Comparison of ENCODE assay signal across 8 mouse cellular contexts in genomic region chr7:100964242-100964641, GRCm38 (mm10). TPM values are rescaled to one million over a fixed set of nuclear protein-coding genes. Genes with fewer than 3 reads are reported as not detected.
DNase-seq lines count a peak whose midpoint lies in the region; ATAC-seq and TF ChIP-seq lines count a peak whose summit lies in the region.

No protein-coding gene starts in this region.

- POLR2A ChIA-PET in Patski (lab: Charles Lee), result interaction anchor here (0.8 kb wide), 1 partner anchor 338 kb away, joined by 3 read pairs; the partner anchor contains the start of gene Atg16l2

- no peak for TF ChIP-seq CTCF in kidney, adult 2 months (conservative IDR thresholded peaks at IDR 0.05; ENCODE audit: insufficient read depth, insufficient read length, low read depth, low read length)
- TF ChIP-seq CTCF in Patski (IDR thresholded peaks at IDR 0.05), result no peak
- no peak for TF ChIP-seq CTCF in cerebellum, adult 2 months (IDR thresholded peaks at IDR 0.05; ENCODE audit: borderline replicate concordance, insufficient read depth, low read depth, low read length)
- no peak for TF ChIP-seq CTCF in intestine, postnatal 0 days (IDR thresholded peaks at IDR 0.05; ENCODE audit: low read depth)

- no peaks in the 10 kb centered on the region for H3K9me3 ChIP-seq in megakaryocyte, embryonic 14.5 days
- no peaks in the 10 kb centered on the region for H3K9me3 ChIP-seq in kidney, embryonic 16.5 days (ENCODE audit: low read length)
- H3K9me3 ChIP-seq in intestine, postnatal 0 days (ENCODE audit: control insufficient read depth), result no peaks in the 10 kb centered on the region

- CTCF ChIA-PET in Patski (lab: Charles Lee), result interaction anchor here (1.1 kb wide), 1 partner anchor 23 kb away, joined by 4 read pairs; no protein-coding TSS in a partner anchor

- H3K27me3 ChIP-seq in kidney, adult 2 months (replicated peaks; ENCODE audit: control insufficient read depth, insufficient read depth, low read length), result no peaks in the 10 kb centered on the region
- no peaks in the 10 kb centered on the region for H3K27me3 ChIP-seq in Patski
- H3K27me3 ChIP-seq in megakaryocyte, embryonic 14.5 days (replicated peaks), result peaks cover 90% of the 10 kb centered on the region
- H3K27me3 ChIP-seq in cerebellum, adult 2 months (ENCODE audit: control insufficient read depth, insufficient read depth, low read length), result no peaks in the 10 kb centered on the region
- no peaks in the 10 kb centered on the region for H3K27me3 ChIP-seq in kidney, embryonic 16.5 days (ENCODE audit: insufficient read depth, low read length)
- H3K27me3 ChIP-seq in intestine, postnatal 0 days (replicated peaks; ENCODE audit: control insufficient read depth, insufficient read depth, low read length), result no peaks in the 10 kb centered on the region

- no peak overlapping the region for H3K9ac ChIP-seq in kidney, embryonic 16.5 days (replicated peaks; ENCODE audit: low read length)
- H3K9ac ChIP-seq in intestine, postnatal 0 days (ENCODE audit: low read depth, low read length), result no peak overlapping the region

- 93% methylated on average over 6 of the region's 6 CpGs for WGBS in kidney, adult 2 months
- WGBS in cerebellum, adult 2 months, result 96% methylated on average over 6 of the region's 6 CpGs
- WGBS in kidney, embryonic 16.5 days, result 85% methylated on average over 6 of the region's 6 CpGs
- 79% methylated on average over 6 of the region's 6 CpGs for WGBS in intestine, postnatal 0 days

- peak; percentile 24 for DNase-seq in kidney, adult 2 months
- DNase-seq in kidney, postnatal 4 days, result no peak
- DNase-seq in Patski (ENCODE audit: low read depth, low spot score), result no peak
- no peak for DNase-seq in cerebellum, adult 2 months

- no peak for TF ChIP-seq POLR2A in kidney, adult 2 months (IDR thresholded peaks at IDR 0.05; ENCODE audit: low read depth, low read length)
- TF ChIP-seq POLR2A in cerebellum, adult 2 months (IDR thresholded peaks at IDR 0.05; ENCODE audit: borderline replicate concordance, insufficient read depth, low read length), result no peak

- H3K4me2 ChIP-seq in kidney, embryonic 16.5 days (replicated peaks; ENCODE audit: low read depth, low read length), result no peak overlapping the region
- no peak overlapping the region for H3K4me2 ChIP-seq in intestine, postnatal 0 days (replicated peaks; ENCODE audit: low read depth)

- in situ Hi-C loops in Patski (cut with MboI; ENCODE audit: low pct_unique_long_range_greater_than_20kb), result no loop called here

- H3K27ac ChIP-seq in kidney, adult 2 months (ENCODE audit: insufficient read depth, low read depth, low read length), result no peak overlapping the region
- no peak overlapping the region for H3K27ac ChIP-seq in cerebellum, adult 2 months (ENCODE audit: insufficient read depth, low read length)
- H3K27ac ChIP-seq in kidney, embryonic 16.5 days (ENCODE audit: low read length), result no peak overlapping the region
- no peak overlapping the region for H3K27ac ChIP-seq in intestine, postnatal 0 days (ENCODE audit: low read depth, low read length)

- no peaks in the 10 kb centered on the region for H3K36me3 ChIP-seq in kidney, adult 2 months (ENCODE audit: control insufficient read depth, insufficient read depth, low read length)
- no peaks in the 10 kb centered on the region for H3K36me3 ChIP-seq in megakaryocyte, embryonic 14.5 days (replicated peaks; ENCODE audit: low read length)
- H3K36me3 ChIP-seq in kidney, embryonic 16.5 days (ENCODE audit: insufficient read depth, low read length), result no peaks in the 10 kb centered on the region
- H3K36me3 ChIP-seq in intestine, postnatal 0 days (ENCODE audit: control insufficient read depth, insufficient read depth), result no peaks in the 10 kb centered on the region

- H3K4me3 ChIP-seq in kidney, adult 2 months (ENCODE audit: insufficient read depth, low read depth, low read length), result 0 out of 2 replicates have a peak overlapping the region, but pooled peaks have one; percentile 1
- H3K4me3 ChIP-seq in megakaryocyte, embryonic 14.5 days (replicated peaks), result peak overlapping the region; percentile 83
- H3K4me3 ChIP-seq in cerebellum, adult 2 months (replicated peaks; ENCODE audit: insufficient read depth, low read depth, low read length), result no peak overlapping the region
- H3K4me3 ChIP-seq in kidney, embryonic 16.5 days (ENCODE audit: low read length), result no peak overlapping the region
- no peak overlapping the region for H3K4me3 ChIP-seq in intestine, postnatal 0 days (ENCODE audit: low read depth, low read length)

- no peaks in the 10 kb centered on the region for H3K4me1 ChIP-seq in kidney, adult 2 months (ENCODE audit: control insufficient read depth, insufficient read depth, low read length)
- peaks cover 27% of the 10 kb centered on the region for H3K4me1 ChIP-seq in megakaryocyte, embryonic 14.5 days
- no peaks in the 10 kb centered on the region for H3K4me1 ChIP-seq in cerebellum, adult 2 months (ENCODE audit: control insufficient read depth, insufficient read depth, low read length)
- 0 out of 2 replicates have a peak, but pooled peaks cover 2% of the 10 kb centered on the region for H3K4me1 ChIP-seq in kidney, embryonic 16.5 days (ENCODE audit: insufficient read depth, low read length)
- H3K4me1 ChIP-seq in intestine, postnatal 0 days (replicated peaks; ENCODE audit: control insufficient read depth, insufficient read depth, low read length), result no peaks in the 10 kb centered on the region; the same call in 1 of the 2 replicates

- ATAC-seq in Patski, result peak; percentile 28
- 0 out of 2 replicates have a peak, but pooled peaks have one; percentile 21 for ATAC-seq in erythroblast, adult 5-6 weeks (replicated peaks; ENCODE audit: low FRiP score, poor library complexity, severe bottlenecking)
- no peak for ATAC-seq in kidney, embryonic 16.5 days (ENCODE audit: low FRiP score, low TSS enrichment)
- ATAC-seq in intestine, postnatal 0 days, result no peak

RNA-seq across cellular contexts. Expression of gene P2ry6, which starts 10.2 kb away (rescaled TPM):
- polyA plus RNA-seq in kidney, adult 2 months (2012; rRNA removed), result 7.6 and 9.6 TPM in 2 replicates
- polyA plus RNA-seq in Patski (2021), result 0.22 TPM
- total RNA-seq in erythroblast, adult 5-6 weeks (2015; ENCODE audit: low replicate concordance), result 3.3 and 6.1 TPM in 2 replicates
- total RNA-seq in erythroblast, adult 5-6 weeks (2017; ENCODE audit: low replicate concordance), result 0.42 and 0.94 TPM in 2 replicates
- 7.0 and 20.0 TPM in 2 replicates for polyA plus RNA-seq in megakaryocyte, embryonic 14.5 days (2012; ENCODE audit: insufficient read depth, low replicate concordance)
- polyA plus RNA-seq in cerebellum, adult 2 months (2012; rRNA removed), result 1.1 and 1.3 TPM in 2 replicates
- polyA plus RNA-seq in kidney, embryonic 16.5 days (2015; fragmentation: Nextera tagmentation; extraction: Ambion mirVana), result 4.8 and 5.2 TPM in 2 replicates
- polyA plus RNA-seq in intestine, postnatal 0 days (2015; fragmentation: Nextera tagmentation; extraction: Ambion mirVana), result 5.7 and 7.0 TPM in 2 replicates

RNA-seq across cellular contexts. Expression of gene Arhgef17, which starts 32.3 kb away (rescaled TPM):
- 25.4 and 29.3 TPM in 2 replicates for polyA plus RNA-seq in kidney, adult 2 months (2012; rRNA removed)
- polyA plus RNA-seq in Patski (2021), result 78.8 TPM
- total RNA-seq in erythroblast, adult 5-6 weeks (2015; ENCODE audit: low replicate concordance), result 0.58 TPM in 1 of 2 replicates, not detected in the other
- total RNA-seq in erythroblast, adult 5-6 weeks (2017; ENCODE audit: low replicate concordance), result not detected in 2 replicates
- 1.3 TPM in 2 replicates for polyA plus RNA-seq in megakaryocyte, embryonic 14.5 days (2012; ENCODE audit: insufficient read depth, low replicate concordance)
- polyA plus RNA-seq in cerebellum, adult 2 months (2012; rRNA removed), result 70.0 and 71.4 TPM in 2 replicates
- 10.7 and 10.8 TPM in 2 replicates for polyA plus RNA-seq in kidney, embryonic 16.5 days (2015; fragmentation: Nextera tagmentation; extraction: Ambion mirVana)
- polyA plus RNA-seq in intestine, postnatal 0 days (2015; fragmentation: Nextera tagmentation; extraction: Ambion mirVana), result 2.0 and 2.5 TPM in 2 replicates

RNA-seq across cellular contexts. Expression of gene P2ry2, which starts 48.4 kb away (rescaled TPM):
- polyA plus RNA-seq in kidney, adult 2 months (2012; rRNA removed), result 15.0 and 16.9 TPM in 2 replicates
- polyA plus RNA-seq in Patski (2021), result 6.6 TPM
- 0.38 and 1.3 TPM in 2 replicates for total RNA-seq in erythroblast, adult 5-6 weeks (2015; ENCODE audit: low replicate concordance)
- total RNA-seq in erythroblast, adult 5-6 weeks (2017; ENCODE audit: low replicate concordance), result 0.28 and 0.68 TPM in 2 replicates
- 2.4 TPM in 1 of 2 replicates, not detected in the other for polyA plus RNA-seq in megakaryocyte, embryonic 14.5 days (2012; ENCODE audit: insufficient read depth, low replicate concordance)
- 0.75 and 0.76 TPM in 2 replicates for polyA plus RNA-seq in cerebellum, adult 2 months (2012; rRNA removed)
- polyA plus RNA-seq in kidney, embryonic 16.5 days (2015; fragmentation: Nextera tagmentation; extraction: Ambion mirVana), result 1.2 and 1.4 TPM in 2 replicates
- polyA plus RNA-seq in intestine, postnatal 0 days (2015; fragmentation: Nextera tagmentation; extraction: Ambion mirVana), result 2.0 and 2.6 TPM in 2 replicates

Comparison
In these comparisons a context has a peak if more than half of its experiments do, and no peak if none do; other contexts are left out.
1. H3K4me3 ChIP-seq: peak in kidney, adult 2 months (single experiment) and megakaryocyte, embryonic 14.5 days (single experiment); none in cerebellum, adult 2 months (single experiment), kidney, embryonic 16.5 days (single experiment) and intestine, postnatal 0 days (single experiment).
2. ATAC-seq: peak in Patski (single experiment) and erythroblast, adult 5-6 weeks (single experiment); none in kidney, embryonic 16.5 days (single experiment) and intestine, postnatal 0 days (single experiment).